Mouse (Mus musculus) midbrain, postnatal 0 days (tissue): Measurements from ENCODE around the gene Cox15. TPM values are rescaled to one million over a fixed set of nuclear protein-coding genes. Genes with fewer than 3 reads are reported as not detected.

Source experiments
- ATAC-seq: fragments of 200-750 bp; cut with Nextera tagmentation; 2 replicates; pipeline ENCODE4 v1.8.0; 2017; ENCODE audit warnings: moderate number of reproducible peaks, mild to moderate bottlenecking, moderate TSS enrichment, moderate library complexity; ENCODE audit not compliant: low FRiP score
- DNase-seq: peaks from one replicate; pipeline ENCODE4 v3.0.0-alpha.2; 2015; ENCODE audit warnings: low spot score
- H3K27ac ChIP-seq: fragments of 300-500 bp; sonication (generic); 2 replicates; pipeline ENCODE4 v1.5.1; 2014; ENCODE audit warnings: low read depth, mild to moderate bottlenecking, low read length, mixed read lengths
- H3K27me3 ChIP-seq: fragments of 300-500 bp; sonication (generic); 2 replicates; pipeline ENCODE4 v1.6.1; 2014; ENCODE audit warnings: low read length, control low read depth, mixed read lengths; ENCODE audit not compliant: insufficient read depth
- H3K36me3 ChIP-seq: fragments of 300-500 bp; sonication (generic); 2 replicates; pipeline ENCODE4 v1.6.1; 2014; ENCODE audit warnings: low read length, control low read depth, mixed read lengths; ENCODE audit not compliant: insufficient read depth
- H3K4me1 ChIP-seq: fragments of 300-500 bp; sonication (generic); 2 replicates; pipeline ENCODE4 v1.6.1; 2014; ENCODE audit warnings: mild to moderate bottlenecking, control low read depth, antibody characterized with exemption, low read length, mixed read lengths; ENCODE audit not compliant: insufficient read depth
- H3K4me2 ChIP-seq: fragments of 300-500 bp; sonication (generic); 2 replicates; pipeline ENCODE4 v1.6.1; 2014; ENCODE audit warnings: low read depth, mild to moderate bottlenecking, low read length, mixed read lengths; ENCODE audit not compliant: poor library complexity, severe bottlenecking
- H3K4me3 ChIP-seq: fragments of 300-500 bp; sonication (generic); 2 replicates; pipeline ENCODE4 v1.5.1; 2014; ENCODE audit warnings: low read depth, mild to moderate bottlenecking, low read length, moderate library complexity
- H3K9ac ChIP-seq: fragments of 300-500 bp; sonication (generic); replicated peaks from 2 replicates; pipeline ENCODE4 v1.6.1; 2014; ENCODE audit warnings: mild to moderate bottlenecking, low read length, moderate library complexity, mixed read lengths; ENCODE audit not compliant: poor library complexity, severe bottlenecking
- H3K9me3 ChIP-seq: fragments of 300-500 bp; sonication (generic); 2 replicates; pipeline ENCODE4 v1.6.1; 2016; ENCODE audit warnings: low read length, control low read depth
- CTCF ChIP-seq: IDR thresholded peaks from 2 replicates; pipeline ENCODE4 v1.5.1; 2016; ENCODE audit warnings: antibody characterized with exemption, mild to moderate bottlenecking
- WGBS: fragments of 180-500 bp; shearing (Covaris S2); extraction: QIAGEN DNeasy Blood & Tissue Kit; methylation state at CpG from one replicate; pipeline ENCODE4 v1.1.7; 2014; 5-methylcytosine and 5-hydroxymethylcytosine counted together
- polyA plus RNA-seq: library from polyadenylated mRNA; unstranded; fragments of >200 nt; fragmentation: Nextera tagmentation; extraction: Ambion mirVana; gene quantifications from 2 replicates; pipeline ENCODE4 v1.2.1, GENCODE M21; 2015
- total RNA-seq: library from RNA; depleted of rRNA; stranded (reverse); fragments of >200 nt; gene quantifications from 2 replicates; pipeline ENCODE4 v1.2.3, GENCODE M21; 2014

Cox15 gene
- total and polyA plus RNA-seq, 2 experiments from 2014 or later, result 9.4 to 32.7 TPM

DNA sequence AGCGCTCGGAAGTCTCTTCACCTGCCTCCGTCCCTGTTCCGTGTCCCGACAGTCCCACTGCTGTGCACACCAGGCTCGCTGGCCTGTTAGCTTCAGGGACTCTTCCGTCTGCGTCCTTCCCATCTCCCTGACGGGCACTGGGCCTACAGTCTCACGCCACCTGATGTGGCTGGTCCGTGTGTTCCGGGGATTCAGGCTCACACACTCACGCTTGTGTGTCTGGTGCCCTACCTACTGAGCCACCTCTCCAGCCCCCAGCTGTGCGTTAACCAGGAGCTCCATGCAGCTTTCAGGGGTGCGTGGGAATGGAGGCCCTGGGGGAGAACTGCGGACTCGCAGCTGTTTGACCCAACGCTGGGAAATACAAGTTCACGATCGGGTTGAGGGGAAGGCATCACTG lies 28.6 kb downstream of the Cox15 start:
- ATAC-seq, result no peak
- no peak for TF ChIP-seq CTCF
- no peaks in the 10 kb centered on the region for H3K9me3 ChIP-seq
- no peaks in the 10 kb centered on the region for H3K27me3 ChIP-seq
- no peak overlapping the region for H3K9ac ChIP-seq
- no peak overlapping the region for H3K4me3 ChIP-seq
- H3K27ac ChIP-seq, result no peak overlapping the region
- DNase-seq, result no peak
- no peak overlapping the region for H3K4me2 ChIP-seq
- no peaks in the 10 kb centered on the region for H3K4me1 ChIP-seq
- H3K36me3 ChIP-seq, result peaks cover 58% of the 10 kb centered on the region
- 93% methylated on average over 20 of the region's 20 CpGs for WGBS

DNA sequence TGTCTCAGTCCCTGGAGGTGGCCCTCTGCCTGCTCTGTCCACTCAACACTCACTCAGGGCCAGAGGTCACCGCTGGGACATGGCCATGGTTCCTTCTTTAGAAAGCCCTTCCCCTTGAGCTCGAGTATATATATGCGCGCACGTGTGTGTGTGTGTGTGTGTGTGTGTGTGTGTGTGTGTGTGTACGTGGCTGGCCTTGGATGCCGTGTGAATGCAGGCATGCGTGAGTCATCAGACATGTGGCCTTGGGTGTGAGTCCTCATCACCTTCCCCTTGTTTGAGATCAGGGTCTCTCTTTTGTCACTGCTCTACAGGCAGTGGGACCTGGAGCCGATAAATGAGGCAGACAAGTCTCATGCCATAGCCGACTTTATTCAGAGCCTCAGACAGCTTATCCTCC lies 29.3 kb downstream of the Cox15 start:
- peaks cover 60% of the 10 kb centered on the region for H3K36me3 ChIP-seq
- no peak overlapping the region for H3K9ac ChIP-seq
- no peak overlapping the region for H3K4me3 ChIP-seq
- TF ChIP-seq CTCF, result no peak
- ATAC-seq, result no peak
- no peaks in the 10 kb centered on the region for H3K4me1 ChIP-seq
- no peak overlapping the region for H3K27ac ChIP-seq
- no peaks in the 10 kb centered on the region for H3K27me3 ChIP-seq
- no peaks in the 10 kb centered on the region for H3K9me3 ChIP-seq
- WGBS, result 82% methylated on average over 10 of the region's 10 CpGs
- H3K4me2 ChIP-seq, result no peak overlapping the region
- DNase-seq, result no peak

DNA sequence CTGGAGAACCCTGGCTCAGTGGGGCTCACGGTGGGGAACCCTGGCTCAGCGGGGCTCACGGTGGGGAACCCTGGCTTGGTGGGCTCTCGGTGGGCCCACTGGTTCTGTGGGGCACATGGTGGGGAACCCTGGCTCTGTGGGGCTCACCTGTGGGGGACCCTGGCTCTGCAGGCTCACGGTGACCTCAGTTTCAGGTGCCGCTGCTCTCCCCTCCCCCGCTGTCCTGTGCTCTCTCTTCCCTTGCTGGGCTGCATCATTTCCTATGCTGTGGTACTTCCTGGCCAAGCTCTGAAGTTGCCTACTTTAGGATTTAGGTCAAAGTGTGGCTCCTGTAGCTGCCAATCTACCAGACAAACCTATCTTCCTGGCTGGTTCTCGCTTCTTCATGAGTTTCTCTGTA lies 29.9 kb downstream of the Cox15 start:
- Histone ChIP-seq H3K27me3 (no peaks in the 10 kb centered on the region), H3K4me2 (no peak overlapping the region), H3K4me1 (no peaks in the 10 kb centered on the region), H3K36me3 (peaks cover 60% of the 10 kb centered on the region), H3K27ac (no peak overlapping the region), H3K4me3 (no peak overlapping the region), H3K9ac (no peak overlapping the region), H3K9me3 (no peaks in the 10 kb centered on the region)
- ATAC-seq, result no peak
- TF ChIP-seq CTCF, result no peak
- DNase-seq, result no peak
- WGBS, result 78% methylated on average over 8 of the region's 8 CpGs

DNA sequence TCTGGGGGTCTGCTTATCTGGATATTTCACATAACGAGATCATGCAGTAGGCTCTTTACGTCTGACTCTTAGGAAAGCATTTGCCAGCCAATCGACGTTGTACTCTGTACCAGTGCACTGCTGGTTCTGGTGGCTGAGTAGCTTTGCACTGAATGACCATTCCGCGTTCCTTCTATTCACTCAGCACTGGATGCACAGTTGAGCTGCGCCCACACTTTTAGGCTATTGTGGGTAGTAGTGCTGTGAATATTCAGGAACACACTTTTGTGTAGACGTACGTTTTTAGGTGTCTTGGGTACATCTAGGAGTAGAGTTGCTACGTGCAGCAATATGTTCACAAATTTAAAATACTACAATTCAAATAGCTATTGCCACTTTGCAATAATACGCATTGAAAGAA lies 32.7 kb downstream of the Cox15 start:
- Histone ChIP-seq H3K9me3 (no peaks in the 10 kb centered on the region), H3K9ac (no peak overlapping the region), H3K4me2 (no peak overlapping the region), H3K27ac (no peak overlapping the region), H3K4me1 (no peaks in the 10 kb centered on the region), H3K4me3 (no peak overlapping the region), H3K27me3 (no peaks in the 10 kb centered on the region), H3K36me3 (peaks cover 48% of the 10 kb centered on the region)
- ATAC-seq, result no peak
- 94% methylated on average over 11 of the region's 11 CpGs for WGBS
- no peak for TF ChIP-seq CTCF
- no peak for DNase-seq

DNA sequence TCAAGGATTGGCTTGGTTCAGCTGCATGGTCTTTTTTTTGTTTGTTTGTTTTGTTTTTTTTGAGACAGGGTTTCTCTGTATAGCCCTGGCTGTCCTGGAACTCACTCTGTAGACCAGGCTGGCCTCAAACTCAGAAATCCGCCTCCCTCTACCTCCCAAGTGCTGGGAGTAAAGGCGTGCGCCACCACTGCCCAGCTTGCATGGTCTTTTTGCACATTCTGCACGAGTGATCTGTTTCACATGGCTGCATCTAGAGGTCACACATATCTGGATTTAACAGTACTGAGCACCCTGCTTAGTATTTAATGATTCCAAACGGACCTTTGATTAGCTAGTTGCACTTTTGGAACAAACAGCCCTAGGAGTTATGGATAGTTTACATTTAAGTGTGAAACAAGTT lies 40.8 kb downstream of the Cox15 start:
- Histone ChIP-seq H3K36me3 (peaks cover 21% of the 10 kb centered on the region), H3K4me1 (no peaks in the 10 kb centered on the region), H3K9ac (no peak overlapping the region), H3K27ac (no peak overlapping the region), H3K4me3 (no peak overlapping the region), H3K9me3 (no peaks in the 10 kb centered on the region), H3K4me2 (no peak overlapping the region), H3K27me3 (no peaks in the 10 kb centered on the region)
- DNase-seq, result no peak
- ATAC-seq, result no peak
- 78% methylated on average over 5 of the region's 5 CpGs for WGBS
- TF ChIP-seq CTCF, result no peak

DNA sequence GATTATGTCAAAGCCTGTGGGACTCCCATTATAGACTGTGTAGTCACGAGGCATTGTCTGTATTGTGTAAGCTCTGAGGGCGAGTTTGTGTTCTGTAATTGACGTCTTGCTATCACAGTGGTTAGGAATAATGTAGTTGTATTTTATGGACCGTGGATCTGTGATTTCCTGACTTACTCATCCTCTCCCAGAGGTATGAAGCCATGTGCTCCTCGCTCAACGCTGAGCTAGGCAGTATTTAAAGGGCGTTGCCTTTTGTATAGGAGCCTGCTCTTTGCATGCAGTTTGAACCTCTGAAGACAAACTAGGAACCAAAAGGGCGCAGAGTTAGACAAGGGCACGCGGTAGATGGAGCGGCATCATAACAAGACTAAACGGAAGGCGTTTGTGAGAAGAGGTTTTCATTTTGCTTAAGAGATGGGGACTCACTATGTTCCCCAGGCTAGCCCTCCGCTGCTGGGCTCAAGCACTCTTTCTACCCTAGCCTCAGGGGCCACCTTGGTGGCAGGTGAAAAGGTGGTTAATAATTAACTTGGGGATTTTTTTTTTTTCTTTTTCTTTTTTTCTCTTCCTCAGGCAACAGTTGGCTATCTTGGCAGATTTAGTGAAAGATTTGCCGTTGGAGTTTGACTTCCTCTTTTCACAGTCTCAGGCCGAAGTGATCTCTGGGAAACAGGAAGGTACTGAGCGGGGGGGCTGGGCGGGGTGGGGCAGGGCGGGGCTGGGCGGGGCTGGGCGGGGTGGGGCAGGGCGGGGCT lies 41.5 kb downstream of the Cox15 start:
- no peaks in the 10 kb centered on the region for H3K4me1 ChIP-seq
- no peak overlapping the region for H3K4me2 ChIP-seq
- H3K36me3 ChIP-seq, result peaks cover 24% of the 10 kb centered on the region
- H3K4me3 ChIP-seq, result no peak overlapping the region
- DNase-seq, result no peak
- H3K27ac ChIP-seq, result no peak overlapping the region
- no peaks in the 10 kb centered on the region for H3K27me3 ChIP-seq
- H3K9me3 ChIP-seq, result no peaks in the 10 kb centered on the region
- ATAC-seq, result no peak
- H3K9ac ChIP-seq, result no peak overlapping the region
- WGBS, result 62% methylated on average over 22 of the region's 22 CpGs
- no peak for TF ChIP-seq CTCF
